Mouse (Mus musculus) ES-E14 (cell line): ENCODE measurements around the gene Cytl1. TPM values are rescaled to one million over a fixed set of nuclear protein-coding genes. Genes with fewer than 3 reads are reported as not detected.

Experiments
- DNase-seq: peaks from one replicate; pipeline ENCODE4 v3.0.0-alpha.2; 2013; ENCODE audit warnings: low read depth, low spot score
- H3K27ac ChIP-seq: 2 replicates; pipeline ENCODE4 v1.5.1; 2012; ENCODE audit warnings: low read depth, mild to moderate bottlenecking, low read length, moderate library complexity, mixed read lengths; ENCODE audit not compliant: poor library complexity, insufficient read depth, severe bottlenecking
- H3K36me3 ChIP-seq: 2 replicates; pipeline ENCODE4 v1.6.1; 2012; ENCODE audit warnings: mild to moderate bottlenecking, low read length, moderate library complexity, mixed read lengths; ENCODE audit not compliant: control insufficient read depth, poor library complexity, insufficient read depth, severe bottlenecking
- H3K4me1 ChIP-seq, 2 experiments: fragments of 150-350 bp in 1 of 2; sonication (generic) in 1 of 2; 2 replicates each; pipeline ENCODE4 v1.6.1; 2012; ENCODE audit warnings: low read length in 2 of 2, mild to moderate bottlenecking in 1 of 2, mixed read lengths in 1 of 2; ENCODE audit not compliant: control insufficient read depth in 2 of 2, insufficient read depth in 2 of 2, poor library complexity in 1 of 2
- H3K4me3 ChIP-seq, 2 experiments: fragments of 150-350 bp in 1 of 2; sonication (generic) in 1 of 2; 2 replicates each; pipeline ENCODE4 v1.5.1; 2012; ENCODE audit warnings: low read length in 2 of 2, low read depth in 1 of 2, mild to moderate bottlenecking in 1 of 2, mixed read lengths in 1 of 2; ENCODE audit not compliant: insufficient read depth in 1 of 2, poor library complexity in 1 of 2, severe bottlenecking in 1 of 2
- H3K9ac ChIP-seq: 2 replicates; pipeline ENCODE4 v1.6.1; 2012; ENCODE audit warnings: low read depth, mild to moderate bottlenecking, low read length, mixed read lengths; ENCODE audit not compliant: poor library complexity, insufficient read depth, severe bottlenecking
- H3K9me3 ChIP-seq: fragments of 150-350 bp; sonication (generic); 2 replicates; pipeline ENCODE4 v1.6.1; 2012; ENCODE audit warnings: low read depth, mild to moderate bottlenecking, low read length; ENCODE audit not compliant: control insufficient read depth, insufficient read depth
- CHD2 ChIP-seq: IDR thresholded peaks from 2 replicates; pipeline ENCODE4 v1.6.1; 2014; ENCODE audit warnings: mild to moderate bottlenecking, low read depth, low read length, inconsistent platforms
- HCFC1 ChIP-seq: IDR thresholded peaks from 2 replicates; pipeline ENCODE4 v1.6.1; 2012; ENCODE audit warnings: low read length, inconsistent platforms, borderline replicate concordance; ENCODE audit not compliant: insufficient read depth
- MAFK ChIP-seq: IDR thresholded peaks from 2 replicates; pipeline ENCODE4 v1.6.1; 2014; ENCODE audit warnings: mild to moderate bottlenecking, low read depth, low read length, inconsistent platforms; ENCODE audit not compliant: insufficient read depth
- ZC3H11A ChIP-seq: IDR thresholded peaks from 2 replicates; pipeline ENCODE4 v1.6.1; 2012; ENCODE audit warnings: low read depth, mild to moderate bottlenecking, inconsistent platforms, low read length, borderline replicate concordance
- ZNF384 ChIP-seq: IDR thresholded peaks from 2 replicates; pipeline ENCODE4 v1.6.1; 2012; ENCODE audit warnings: low read depth, low read length, inconsistent platforms
- in situ Hi-C, 2 experiments: fragments of 600-800 bp; cut with MboI; formaldehyde crosslinking; loops; one replicate each; pipeline ENCODE4 v1.15.1; 2025; ENCODE audit warnings: low sequenced_read_pairs in 2 of 2, inconsistent platforms in 1 of 2; ENCODE audit not compliant: unreplicated experiment in 2 of 2
- total RNA-seq: library from RNA; depleted of rRNA; stranded (reverse); fragments of 300-350 nt; gene quantifications from 2 replicates; pipeline ENCODE4 v1.2.3, GENCODE M21; 2012

Cytl1 gene
- total RNA-seq, 1 experiment: not detected

DNA sequence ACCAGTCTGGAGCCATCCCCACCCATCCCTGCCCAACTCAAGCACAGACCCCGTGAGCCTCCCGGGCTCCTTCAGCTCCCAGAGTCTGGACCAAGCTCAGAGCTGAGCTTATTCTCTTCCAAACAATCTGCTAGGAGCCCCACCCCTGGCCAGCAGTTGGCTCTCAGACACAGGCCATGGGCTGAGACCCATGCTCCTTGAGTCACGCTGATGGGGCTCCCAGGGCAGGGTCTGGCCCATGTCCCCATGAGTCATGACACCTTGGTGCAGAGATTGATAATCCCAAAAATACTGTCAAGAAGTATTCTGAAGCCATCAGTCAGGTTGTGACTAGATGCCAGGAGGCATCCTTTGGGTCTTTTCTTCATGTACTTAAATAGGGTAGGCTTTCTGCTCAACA lies 26.7 kb downstream of the Cytl1 start:
- Histone ChIP-seq H3K9ac (no peak overlapping the region), H3K36me3 (no peaks in the 10 kb centered on the region), H3K27ac (no peak overlapping the region), H3K4me1 (no peaks in the 10 kb centered on the region), H3K9me3 (no peaks in the 10 kb centered on the region), H3K4me3 (no peak overlapping the region)
- TF ChIP-seq ZC3H11A (no peak), MAFK (no peak), CHD2 (no peak), HCFC1 (no peak), ZNF384 (no peak)
- in situ Hi-C loops: no loop called here
- DNase-seq: no peak

DNA sequence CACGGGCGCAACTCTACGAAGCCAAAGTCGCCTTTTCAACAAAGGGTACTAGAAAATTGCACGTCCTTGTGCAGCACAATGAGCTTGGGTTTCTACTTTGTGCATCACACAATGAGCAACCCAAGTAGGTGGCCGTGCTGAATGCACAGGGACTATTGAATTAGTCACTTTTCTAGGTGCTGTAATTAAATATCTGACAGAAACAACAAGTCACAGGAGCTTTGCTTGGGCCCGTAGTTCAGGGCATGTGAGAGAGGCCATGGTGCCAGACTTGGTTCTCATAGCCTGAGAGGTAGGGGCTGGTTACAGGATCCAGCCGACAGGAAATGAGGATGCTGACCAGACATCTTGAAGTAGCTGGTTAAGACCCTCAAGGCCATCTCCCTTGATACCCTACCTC lies 30.5 kb downstream of the Cytl1 start:
- DNase-seq: no peak
- Histone ChIP-seq H3K4me1 (no peaks in the 10 kb centered on the region), H3K9me3 (no peaks in the 10 kb centered on the region), H3K36me3 (no peaks in the 10 kb centered on the region), H3K9ac (no peak overlapping the region), H3K27ac (no peak overlapping the region), H3K4me3 (no peak overlapping the region)
- TF ChIP-seq HCFC1: no peak
- TF ChIP-seq CHD2: no peak
- TF ChIP-seq ZC3H11A: no peak
- TF ChIP-seq ZNF384: no peak
- TF ChIP-seq MAFK: no peak
- in situ Hi-C loops: no loop called here

- no peak overlapping the region for H3K27ac ChIP-seq
Measured at GRCm38 (mm10) chr5:37767231-37767630, 31.9 kb downstream of the Cytl1 start.

DNA sequence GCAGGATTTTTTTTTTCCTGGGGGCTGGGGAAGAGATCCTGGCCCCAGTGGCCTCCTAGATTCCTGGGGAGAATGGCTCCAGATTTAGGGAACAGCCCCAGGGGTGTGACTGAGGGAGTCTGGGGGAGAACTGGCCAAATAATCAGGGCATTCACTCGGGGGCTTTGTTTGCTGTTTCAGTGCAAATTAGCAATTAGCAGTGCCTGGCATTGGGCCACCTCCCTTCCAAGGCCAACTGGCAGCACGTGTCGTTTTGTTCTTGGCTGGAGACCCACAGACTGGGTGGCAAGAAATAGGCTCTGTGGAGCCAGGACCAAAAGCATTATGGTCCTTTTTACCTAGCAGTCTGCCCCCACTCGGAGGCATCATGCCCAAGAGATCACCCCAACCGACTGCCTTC lies 33.7 kb downstream of the Cytl1 start:
- H3K36me3 ChIP-seq: no peaks in the 10 kb centered on the region
- H3K4me3 ChIP-seq: no peak overlapping the region
- H3K9me3 ChIP-seq: no peaks in the 10 kb centered on the region
- TF ChIP-seq ZC3H11A (no peak), MAFK (no peak), HCFC1 (no peak), CHD2 (no peak), ZNF384 (no peak)
- H3K9ac ChIP-seq: no peak overlapping the region
- no peaks in the 10 kb centered on the region for H3K4me1 ChIP-seq
- H3K27ac ChIP-seq: no peak overlapping the region
- DNase-seq: no peak
- in situ Hi-C loops: no loop called here

More at GRCm38 (mm10) chr5:37767231-37767630, 31.9 kb downstream of the Cytl1 start:
- no peaks in the 10 kb centered on the region for H3K9me3 ChIP-seq
- no peak overlapping the region for H3K4me3 ChIP-seq
- no peak overlapping the region for H3K9ac ChIP-seq
- H3K36me3 ChIP-seq: no peaks in the 10 kb centered on the region
- in situ Hi-C loops: no loop called here
- DNase-seq: no peak
- TF ChIP-seq HCFC1 (no peak), ZC3H11A (no peak)
- no peaks in the 10 kb centered on the region for H3K4me1 ChIP-seq

- Histone ChIP-seq H3K9me3 (no peaks in the 10 kb centered on the region), H3K4me1 (no peaks in the 10 kb centered on the region), H3K9ac (no peak overlapping the region), H3K27ac (no peak overlapping the region), H3K4me3 (no peak overlapping the region), H3K36me3 (no peaks in the 10 kb centered on the region)
- in situ Hi-C loops: no loop called here
- TF ChIP-seq HCFC1 (no peak), ZC3H11A (no peak), ZNF384 (no peak), MAFK (no peak), CHD2 (no peak)
- no peak for DNase-seq
Measured at GRCm38 (mm10) chr5:37770870-37771269, 35.6 kb downstream of the Cytl1 start.
